Mouse (Mus musculus) embryonic fibroblast, embryonic 13.5 days (primary cell): ENCODE results near the gene Il34. TPM values are rescaled to one million over a fixed set of nuclear protein-coding genes. Genes with fewer than 3 reads are reported as not detected.
A peak's percentile ranks its signal among the peaks of the same experiment; 100 is the strongest.

ENCODE experiments used
- H3K27ac ChIP-seq: 2 replicates; pipeline ENCODE4 v1.5.1; 2012; ENCODE audit warnings: low read length, control low read depth, inconsistent platforms; ENCODE audit not compliant: insufficient read depth
- H3K4me1 ChIP-seq: 2 replicates; pipeline ENCODE4 v1.6.1; 2011; ENCODE audit warnings: low read length; ENCODE audit not compliant: control insufficient read depth, insufficient read depth
- H3K4me3 ChIP-seq: 2 replicates; pipeline ENCODE4 v1.5.1; 2011; ENCODE audit warnings: mild to moderate bottlenecking, control low read depth, low read length; ENCODE audit not compliant: insufficient read depth
- CTCF ChIP-seq: IDR thresholded peaks from 2 replicates; pipeline ENCODE4 v1.5.1; 2011; ENCODE audit warnings: mild to moderate bottlenecking, control low read depth, low read length, moderate library complexity, borderline replicate concordance; ENCODE audit not compliant: insufficient read depth
- POLR2A ChIP-seq: IDR thresholded peaks from 2 replicates; pipeline ENCODE4 v1.6.1; 2011; ENCODE audit warnings: low read depth, mild to moderate bottlenecking, control low read depth, low read length, moderate library complexity
- polyA plus RNA-seq: library from polyadenylated mRNA; stranded (reverse); fragments of >200 nt; gene quantifications from 2 replicates; pipeline ENCODE4 v1.2.4, GENCODE M21; 2011; ENCODE audit warnings: low read depth; ENCODE audit not compliant: missing spikeins, insufficient read length

The Il34 gene
- polyA plus RNA-seq, 1 experiment = 2.7 TPM

- H3K4me1 ChIP-seq = peaks cover 36% of the 10 kb centered on the region
- H3K27ac ChIP-seq = peak overlapping the region; percentile 91; the same call in 1 of the 2 replicates
- no peak for TF ChIP-seq POLR2A
- no peak for TF ChIP-seq CTCF
- H3K4me3 ChIP-seq = no peak overlapping the region
Measured at GRCm38 (mm10) chr8:110811793-110812192, 6.1 kb upstream of the Il34 start.

GRCm38 (mm10) chr8:110811116-110811515 is 5.4 kb upstream of the Il34 start:
- peak overlapping the region; percentile 91 for H3K27ac ChIP-seq
- no peak for TF ChIP-seq CTCF
- TF ChIP-seq POLR2A = no peak
- peaks cover 33% of the 10 kb centered on the region for H3K4me1 ChIP-seq
- H3K4me3 ChIP-seq = no peak overlapping the region

- peak overlapping the region; percentile 91 for H3K27ac ChIP-seq
- TF ChIP-seq POLR2A = no peak
- TF ChIP-seq CTCF = no peak
Measured at GRCm38 (mm10) chr8:110810481-110811065, 4.8 kb upstream of the Il34 start.

GRCm38 (mm10) chr8:110809831-110810230 is 4.1 kb upstream of the Il34 start:
- Histone ChIP-seq H3K4me3 (no peak overlapping the region), H3K4me1 (peaks cover 28% of the 10 kb centered on the region), H3K27ac (peak overlapping the region; percentile 91)
- TF ChIP-seq POLR2A (no peak), CTCF (no peak)

More at GRCm38 (mm10) chr8:110810481-110811065, 4.8 kb upstream of the Il34 start:
- peaks cover 28% of the 10 kb centered on the region for H3K4me1 ChIP-seq
- H3K4me3 ChIP-seq = no peak overlapping the region

GRCm38 (mm10) chr8:110808495-110809472 is 3.1 kb upstream of the Il34 start:
- TF ChIP-seq POLR2A (no peak), CTCF (no peak)
- no peak overlapping the region for H3K4me3 ChIP-seq
- peak overlapping the region; percentile 91 for H3K27ac ChIP-seq
- H3K4me1 ChIP-seq = peaks cover 28% of the 10 kb centered on the region

- Histone ChIP-seq H3K27ac (no peak overlapping the region), H3K4me1 (peaks cover 24% of the 10 kb centered on the region), H3K4me3 (no peak overlapping the region)
- TF ChIP-seq CTCF = no peak
- no peak for TF ChIP-seq POLR2A
Measured at GRCm38 (mm10) chr8:110806146-110806545, 422 bp upstream of the Il34 start.

GRCm38 (mm10) chr8:110804825-110805514 is 754 bp downstream of the Il34 start:
- TF ChIP-seq POLR2A = no peak
- TF ChIP-seq CTCF = no peak
- no peak overlapping the region for H3K4me3 ChIP-seq
- peaks cover 16% of the 10 kb centered on the region for H3K4me1 ChIP-seq
- H3K27ac ChIP-seq = no peak overlapping the region

DNA sequence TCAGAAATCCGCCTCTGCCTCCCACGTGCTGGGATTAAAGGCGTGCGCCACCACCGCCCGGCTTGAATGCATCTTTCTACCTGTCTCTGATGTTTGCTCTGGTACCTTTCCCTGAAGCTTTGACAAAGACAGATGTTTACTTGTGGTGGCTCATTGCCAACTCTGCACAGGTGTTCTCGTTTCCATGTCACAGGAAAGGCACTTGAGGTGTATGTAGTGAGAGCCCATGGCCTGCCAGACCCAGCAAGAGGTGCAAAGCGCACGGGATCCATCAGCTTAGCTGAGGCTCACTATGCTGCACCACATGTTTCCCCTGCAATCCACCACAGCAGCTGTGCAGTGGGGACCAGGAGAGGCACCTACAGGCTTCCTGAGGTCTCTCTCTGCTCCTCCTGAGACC is 1.9 kb downstream of the Il34 start:
- H3K4me1 ChIP-seq = peaks cover 6% of the 10 kb centered on the region
- H3K4me3 ChIP-seq = no peak overlapping the region
- no peak overlapping the region for H3K27ac ChIP-seq
- TF ChIP-seq CTCF = no peak
- no peak for TF ChIP-seq POLR2A

GRCm38 (mm10) chr8:110802988-110803387 is 2.7 kb downstream of the Il34 start:
- Histone ChIP-seq H3K4me1 (peaks cover 2% of the 10 kb centered on the region; the same call in 1 of the 2 replicates), H3K4me3 (no peak overlapping the region), H3K27ac (no peak overlapping the region)
- no peak for TF ChIP-seq POLR2A
- TF ChIP-seq CTCF = no peak
